Mouse (Mus musculus): ENCODE data around the gene Rab3il1.

Rab3il1 gene

GRCm38 (mm10) chr19:9982852-9983542 lies 18.5 kb upstream of the Rab3il1 start:
- in situ Hi-C loops (cut with MboI, MseI), result no loop called here

GRCm38 (mm10) chr19:9984111-9985055 lies 17.1 kb upstream of the Rab3il1 start:
- in situ Hi-C loops (cut with MboI, MseI), result no loop called here

GRCm38 (mm10) chr19:9985190-9985899 lies 16.1 kb upstream of the Rab3il1 start:
- in situ Hi-C loops (cut with MboI, MseI), result no loop called here

GRCm38 (mm10) chr19:9985900-9986421 lies 15.5 kb upstream of the Rab3il1 start:
- in situ Hi-C loops (cut with MboI, MseI), result no loop called here

- in situ Hi-C loops (cut with MboI, MseI), result no loop called here
These were observed 14.3 kb upstream of the Rab3il1 start for GRCm38 (mm10) chr19:9987192-9987591.

- in situ Hi-C loops (cut with MboI, MseI), result no loop called here
These were observed 13.9 kb upstream of the Rab3il1 start for GRCm38 (mm10) chr19:9987593-9987992.

- in situ Hi-C loops (cut with MboI, MseI), result no loop called here
These were observed 12.1 kb upstream of the Rab3il1 start for GRCm38 (mm10) chr19:9989171-9989883.

- in situ Hi-C loops (cut with MboI, MseI), result loop anchor here (5.0 kb wide), 3 partner anchors 47 to 107 kb away; no protein-coding TSS in a partner anchor
These were observed 11.6 kb upstream of the Rab3il1 start for GRCm38 (mm10) chr19:9989884-9990256.

GRCm38 (mm10) chr19:9991304-9991703 lies 10.2 kb upstream of the Rab3il1 start:
- in situ Hi-C loops (cut with MboI, MseI), result loop anchor here (5.0 kb wide), 3 partner anchors 46 to 106 kb away; no protein-coding TSS in a partner anchor

GRCm38 (mm10) chr19:9992011-9992958 lies 9.2 kb upstream of the Rab3il1 start:
- in situ Hi-C loops (cut with MboI, MseI), result loop anchor here (5.0 kb wide), 3 partner anchors 45 to 105 kb away; no protein-coding TSS in a partner anchor

GRCm38 (mm10) chr19:9993036-9993656 lies 8.3 kb upstream of the Rab3il1 start:
- in situ Hi-C loops (cut with MboI, MseI), result loop anchor here (5.0 kb wide), 3 partner anchors 44 to 104 kb away; no protein-coding TSS in a partner anchor

- in situ Hi-C loops (cut with MboI, MseI), result no loop called here
These were observed 4.0 kb upstream of the Rab3il1 start for GRCm38 (mm10) chr19:9997204-9998062.

GRCm38 (mm10) chr19:9998063-9998416 lies 3.4 kb upstream of the Rab3il1 start:
- in situ Hi-C loops (cut with MboI, MseI), result no loop called here

GRCm38 (mm10) chr19:9998736-9999486 lies 2.6 kb upstream of the Rab3il1 start:
- in situ Hi-C loops (cut with MboI, MseI), result no loop called here

- in situ Hi-C loops (cut with MboI, MseI), result loop anchor here (10.0 kb wide), 1 partner anchor 194 kb away; no protein-coding TSS in a partner anchor
These were observed 1.1 kb upstream of the Rab3il1 start for GRCm38 (mm10) chr19:10000330-10000729.

GRCm38 (mm10) chr19:10003696-10004095 lies 2.2 kb downstream of the Rab3il1 start:
- in situ Hi-C loops (cut with MboI, MseI), result loop anchor here (10.0 kb wide), 1 partner anchor 191 kb away; no protein-coding TSS in a partner anchor

GRCm38 (mm10) chr19:10011408-10011807 lies 9.9 kb downstream of the Rab3il1 start:
- in situ Hi-C loops (cut with MboI, MseI), result no loop called here

All from T-helper 2 cell (primary cell).